Mouse (Mus musculus) cerebellum, adult 2 months (tissue): ENCODE measurements around the gene Cds1.

ENCODE experiments used
- CTCF ChIP-seq: fragments of 200-500 bp; IDR thresholded peaks from 2 replicates; pipeline ENCODE4 v1.5.1; 2011; ENCODE audit warnings: low read depth, mild to moderate bottlenecking, control low read depth, low read length, moderate library complexity, borderline replicate concordance; ENCODE audit not compliant: insufficient read depth
- POLR2A ChIP-seq: fragments of 200-500 bp; IDR thresholded peaks from 2 replicates; pipeline ENCODE4 v1.6.1; 2011; ENCODE audit warnings: low read length, control low read depth, borderline replicate concordance; ENCODE audit not compliant: insufficient read depth

DNA sequence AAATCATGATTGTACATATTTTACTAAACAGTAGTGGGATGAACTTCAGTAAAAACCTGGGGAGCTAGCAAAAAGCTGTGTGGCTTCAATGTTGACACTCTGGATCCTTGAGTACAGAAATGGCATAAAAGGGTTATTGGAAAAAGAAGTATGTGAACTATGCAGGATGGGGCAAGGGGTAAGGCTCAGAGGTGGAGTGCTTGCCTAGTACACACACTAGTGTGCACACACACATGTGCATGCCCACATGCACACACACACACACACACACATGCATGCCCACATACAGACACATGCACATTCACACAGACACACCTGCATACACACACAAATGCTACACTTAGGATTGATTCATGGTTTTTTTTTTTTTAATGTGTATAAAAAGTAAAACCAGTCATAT lies 24.8 kb downstream of the Cds1 start:
- no peak for TF ChIP-seq CTCF
- no peak for TF ChIP-seq POLR2A
